Mouse (Mus musculus): ENCODE results near the gene Olfr462. TPM values are rescaled to one million over a fixed set of nuclear protein-coding genes. Genes with fewer than 3 reads are reported as not detected.

Olfr462 gene
- total RNA-seq, 2 experiments from 2014 or later, result not detected

GRCm38 (mm10) chr11:87852690-87853596 lies 39.1 kb downstream of the Olfr462 start, which contains the start of gene Mks1:
Gene Mks1 (plus strand): TSS chr11:87853215.
- peak; percentile 93 to 94 for DNase-seq
- intact Hi-C loops (cut with DNase I), result no loop called here

GRCm38 (mm10) chr11:87847884-87848283 lies 44.2 kb downstream of the Olfr462 start:
- no peak for DNase-seq
- intact Hi-C loops (cut with DNase I), result no loop called here

- no peak for DNase-seq
- intact Hi-C loops (cut with DNase I), result no loop called here
These were observed 45.0 kb downstream of the Olfr462 start for GRCm38 (mm10) chr11:87846968-87847600.

GRCm38 (mm10) chr11:87841436-87841835 lies 50.6 kb downstream of the Olfr462 start:
- no peak for DNase-seq
- intact Hi-C loops (cut with DNase I), result no loop called here

- peak; percentile 30 to 34 for DNase-seq
- intact Hi-C loops (cut with DNase I), result no loop called here
These were observed 51.4 kb downstream of the Olfr462 start for GRCm38 (mm10) chr11:87840676-87841075.

Other genes starting within 250 kb of the Olfr462 start
- gene Rnf43, start 229.5 kb downstream of the Olfr462 start, total RNA-seq (2021), result under 1 TPM; 0.34 to 0.40 TPM
- 10 to 100 TPM; 50.5 to 56.9 TPM for gene Supt4a, start 154.7 kb downstream of the Olfr462 start, total RNA-seq (2021)
- gene Tspoap1, start 131.7 kb downstream of the Olfr462 start, total RNA-seq (2021), result under 1 TPM; 0.15 to 0.31 TPM
- gene Mpo, start 98.7 kb downstream of the Olfr462 start, total RNA-seq (2021), result not detected
- gene Lpo, start 64.0 kb downstream of the Olfr462 start, total RNA-seq (2021), result not detected
- gene Mks1, start 39.1 kb downstream of the Olfr462 start, total RNA-seq (2021), result 1 to 10 TPM; 3.3 to 3.9 TPM
- not detected for gene Epx, start 16.7 kb downstream of the Olfr462 start, total RNA-seq (2021)
- not detected for gene Olfr463, start 5.1 kb upstream of the Olfr462 start, total RNA-seq (2021)
- not detected for gene Olfr464, start 28.7 kb upstream of the Olfr462 start, total RNA-seq (2021)
- 100 to 1,000 TPM; 236 to 257 TPM for gene Dynll2, start 95.3 kb upstream of the Olfr462 start, total RNA-seq (2021)
- 100 to 1,000 TPM; 156 to 160 TPM for gene Srsf1, start 155.1 kb upstream of the Olfr462 start, total RNA-seq (2021)
- gene Vezf1, start 176.0 kb upstream of the Olfr462 start, total RNA-seq (2021), result 10 to 100 TPM; 44.9 to 45.7 TPM
- 10 to 100 TPM; 45.6 to 48.4 TPM for gene Cuedc1, start 205.8 kb upstream of the Olfr462 start, total RNA-seq (2021)

All from heart, postnatal 10 days (tissue).